42 mouse cellular contexts compared by ENCODE assay signal in the genomic region with DNA sequence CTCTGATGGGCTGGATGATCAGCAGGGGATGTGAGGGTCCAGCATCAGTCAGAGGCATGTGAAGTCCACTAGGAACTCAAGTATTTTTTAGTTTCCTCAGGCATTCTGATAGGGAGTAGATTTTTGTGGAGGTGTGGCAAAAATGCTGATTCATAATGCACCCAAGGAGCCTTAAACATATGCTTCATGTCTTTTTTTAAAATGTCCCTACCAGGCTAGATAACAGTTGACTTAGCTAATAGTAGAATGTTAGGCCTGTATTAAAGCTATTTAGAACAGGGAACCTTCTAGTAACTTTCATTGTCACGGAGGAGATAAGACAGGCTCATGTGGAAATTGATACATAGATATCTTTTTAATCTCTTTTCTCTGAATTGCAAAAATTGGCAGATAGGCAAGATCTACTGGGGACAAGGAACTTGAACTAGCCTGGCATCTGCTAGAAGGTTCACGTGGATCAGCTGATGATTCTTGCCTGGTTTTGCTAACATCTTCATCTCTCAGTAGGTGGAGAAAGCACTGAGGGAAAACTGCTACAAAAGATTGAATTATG. TPM values are rescaled to one million over a fixed set of nuclear protein-coding genes. Genes with fewer than 3 reads are reported as not detected.
"Had no signal": no experiment of that assay in that cellular context is flagged by ENCODE, and none has a peak within 500 bp of the region (broad histone marks: within the 10 kb centered on the region; RNA-seq: fewer than 3 reads in every experiment).

No protein-coding gene starts in this region.

- DNase-seq: gastrocnemius, postnatal 14 days; gastrocnemius, postnatal 36 days; heart, adult 11 months; heart, postnatal 10 days; heart, postnatal 4 days; kidney, adult 18-20 months; kidney, adult 8-10 months; kidney, postnatal 10 days; kidney, postnatal 25 days; kidney, postnatal 4 days; left cerebral cortex, postnatal 4 days had no signal

- H3K4me1 ChIP-seq: heart, embryonic 10.5 days; heart, embryonic 12.5 days; hindbrain, embryonic 10.5 days; intestine, embryonic 15.5 days; limb, embryonic 12.5 days; liver, embryonic 12.5 days had no signal

- H3K36me3 ChIP-seq: heart, embryonic 10.5 days; heart, embryonic 12.5 days; hindbrain, embryonic 10.5 days; hindbrain, embryonic 12.5 days; intestine, embryonic 15.5 days; limb, embryonic 12.5 days; liver, embryonic 12.5 days had no signal

- H3K9me3 ChIP-seq: heart, embryonic 10.5 days; heart, embryonic 12.5 days; hindbrain, embryonic 10.5 days; hindbrain, embryonic 12.5 days; intestine, embryonic 15.5 days; limb, embryonic 12.5 days; liver, embryonic 12.5 days had no signal

- ATAC-seq: hindbrain, embryonic 16.5 days; inflammation-experienced regulatory T-cells, adult 6 months; intestine, embryonic 15.5 days; intestine, postnatal 0 days; liver, embryonic 12.5 days had no signal

- H3K4me3 ChIP-seq: heart, embryonic 10.5 days; heart, embryonic 12.5 days; hindbrain, embryonic 10.5 days; hindbrain, embryonic 12.5 days; intestine, embryonic 15.5 days; layer of hippocampus, adult 2 months; limb, embryonic 12.5 days; liver, embryonic 12.5 days had no signal

- H3K27me3 ChIP-seq: heart, embryonic 12.5 days; hindbrain, embryonic 12.5 days; intestine, embryonic 15.5 days; limb, embryonic 12.5 days had no signal

RNA-seq across cellular contexts. Expression of gene Ackr1, which starts 15.5 kb away (rescaled TPM):
- polyA plus RNA-seq: inflammation-experienced regulatory T-cells, adult 6 months had no signal

RNA-seq across cellular contexts. Expression of gene Mptx2, which starts 40.4 kb away (rescaled TPM):
- total RNA-seq: gastrocnemius, adult 18-20 months; gastrocnemius, adult 8-10 months; gastrocnemius, postnatal 14 days; gastrocnemius, postnatal 36 days; heart, adult 8-10 months; heart, postnatal 10 days; heart, postnatal 25 days; heart, postnatal 4 days; layer of hippocampus, adult 2 months; layer of hippocampus, postnatal 10 days; layer of hippocampus, postnatal 25 days; left cerebral cortex, adult 18-20 months; left cerebral cortex, adult 8-10 months; left cerebral cortex, postnatal 10 days; left cerebral cortex, postnatal 25 days; left cerebral cortex, postnatal 4 days; liver, adult 2 months had no signal
- polyA plus RNA-seq: gonadal fat pad, adult 2 months; heart, embryonic 10.5 days; heart, embryonic 12.5 days; heart, embryonic 14.5 days; heart, embryonic 16.5 days; hindbrain, embryonic 10.5 days; hindbrain, embryonic 12.5 days; hindbrain, embryonic 14.5 days; hindbrain, embryonic 16.5 days; inflammation-experienced regulatory T-cells, adult 6 months; intestine, embryonic 15.5 days; kidney, embryonic 14.5 days; kidney, embryonic 16.5 days; limb, embryonic 12.5 days; limb, embryonic 14.5 days; liver, adult 2 months; liver, embryonic 12.5 days; liver, embryonic 14.5 days; liver, embryonic 16.5 days had no signal

RNA-seq across cellular contexts. Expression of gene Olfr418, which starts 52.2 kb away (rescaled TPM):
- total RNA-seq: gastrocnemius, adult 18-20 months; gastrocnemius, adult 8-10 months; gastrocnemius, postnatal 14 days; gastrocnemius, postnatal 36 days; heart, adult 8-10 months; heart, postnatal 10 days; heart, postnatal 25 days; heart, postnatal 4 days; layer of hippocampus, adult 2 months; layer of hippocampus, postnatal 10 days; layer of hippocampus, postnatal 25 days; left cerebral cortex, adult 18-20 months; left cerebral cortex, adult 8-10 months; left cerebral cortex, postnatal 10 days; left cerebral cortex, postnatal 25 days; left cerebral cortex, postnatal 4 days; liver, adult 2 months had no signal
- polyA plus RNA-seq: gonadal fat pad, adult 2 months; heart, embryonic 10.5 days; heart, embryonic 12.5 days; heart, embryonic 14.5 days; heart, embryonic 16.5 days; hindbrain, embryonic 10.5 days; hindbrain, embryonic 12.5 days; hindbrain, embryonic 14.5 days; hindbrain, embryonic 16.5 days; inflammation-experienced regulatory T-cells, adult 6 months; intestine, embryonic 15.5 days; intestine, postnatal 0 days; kidney, embryonic 14.5 days; kidney, embryonic 16.5 days; limb, embryonic 12.5 days; limb, embryonic 14.5 days; liver, adult 2 months; liver, embryonic 12.5 days; liver, embryonic 14.5 days; liver, embryonic 16.5 days had no signal
